Mouse (Mus musculus) right cerebral cortex, postnatal 10 days (tissue): ENCODE data around the gene Pla2g2e.
"Not testable (repeated sequence)": the region's sequence is repeated elsewhere in the genome, so short reads cannot be mapped to it uniquely, and the experiment has no call there.

ENCODE experiments used
- DNase-seq, 2 experiments: peaks; one replicate each; pipeline ENCODE4 v3.0.0; 2021; ENCODE audit warnings: low spot score in 2 of 2

The Pla2g2e gene

GRCm38 (mm10) chr4:138877731-138878130 lies at the start of gene Pla2g2e:
Gene Pla2g2e, plus strand, starts transcription at chr4:138877942.
- DNase-seq = no peak

- DNase-seq = no peak
Observed at GRCm38 (mm10) chr4:138839806-138840205, 37.9 kb upstream of the Pla2g2e start.

- no peak for DNase-seq
Observed at GRCm38 (mm10) chr4:138840726-138841125, 37.0 kb upstream of the Pla2g2e start.

- peak; percentile 92 for DNase-seq
Observed at GRCm38 (mm10) chr4:138841386-138841785, 36.4 kb upstream of the Pla2g2e start.

GRCm38 (mm10) chr4:138851463-138851862 lies 26.3 kb upstream of the Pla2g2e start:
- DNase-seq = peak; percentile 88 to 90

GRCm38 (mm10) chr4:138852961-138853360 lies 24.8 kb upstream of the Pla2g2e start:
- DNase-seq = peak in 1 of 2 experiments; percentile 29

GRCm38 (mm10) chr4:138855092-138855632 lies 22.6 kb upstream of the Pla2g2e start:
- DNase-seq = peak; percentile 54 to 76

GRCm38 (mm10) chr4:138856491-138856890 lies 21.3 kb upstream of the Pla2g2e start:
- DNase-seq = peak; percentile 84

GRCm38 (mm10) chr4:138857576-138857975 lies 20.2 kb upstream of the Pla2g2e start:
- peak in 1 of 2 experiments; percentile 30 for DNase-seq

- peak; percentile 58 to 80 for DNase-seq
Observed at GRCm38 (mm10) chr4:138858446-138858845, 19.3 kb upstream of the Pla2g2e start.

- peak in 1 of 2 experiments; percentile 73 for DNase-seq
Observed at GRCm38 (mm10) chr4:138859245-138859644, 18.5 kb upstream of the Pla2g2e start.

- DNase-seq = peak; percentile 87 to 89
Observed at GRCm38 (mm10) chr4:138859728-138860127, 18.0 kb upstream of the Pla2g2e start.

GRCm38 (mm10) chr4:138863344-138863998 lies 14.3 kb upstream of the Pla2g2e start, which contains the start of gene Pla2g5:
Gene Pla2g5, minus strand, starts transcription at chr4:138863482.
- DNase-seq = peak in 1 of 2 experiments; percentile 29

GRCm38 (mm10) chr4:138865092-138865491 lies 12.7 kb upstream of the Pla2g2e start:
- DNase-seq = no peak

- DNase-seq = no peak
Observed at GRCm38 (mm10) chr4:138865991-138866390, 11.8 kb upstream of the Pla2g2e start.

- peak; percentile 80 to 84 for DNase-seq
Observed at GRCm38 (mm10) chr4:138866413-138866812, 11.3 kb upstream of the Pla2g2e start.

- no peak for DNase-seq
Observed at GRCm38 (mm10) chr4:138868666-138869065, 9.1 kb upstream of the Pla2g2e start.

- DNase-seq = no peak
Observed at GRCm38 (mm10) chr4:138873864-138874263, 3.9 kb upstream of the Pla2g2e start, which contains the start of gene Gm13030. Gene Gm13030, minus strand, starts transcription at chr4:138873964.

GRCm38 (mm10) chr4:138875275-138875674 lies 2.5 kb upstream of the Pla2g2e start:
- DNase-seq = not testable (repeated sequence)

GRCm38 (mm10) chr4:138875986-138876385 lies 1.8 kb upstream of the Pla2g2e start:
- DNase-seq = no peak

- no peak for DNase-seq
Observed at GRCm38 (mm10) chr4:138878783-138879182, 1.0 kb downstream of the Pla2g2e start.

- no peak for DNase-seq
Observed at GRCm38 (mm10) chr4:138879808-138880207, 2.1 kb downstream of the Pla2g2e start.
